Mouse (Mus musculus): ENCODE measurements at regions not wholly inside any gene's neighbourhood (a gene's known extent, or its start where the extent isn't known, plus 50 kb on each side); places are given as distances from the start of the nearest gene placed in this dataset.

- no peak overlapping the region for H3K27ac ChIP-seq
- WGBS: 67% methylated on average over 2 of the region's 2 CpGs
- no peak overlapping the region for H3K4me3 ChIP-seq (replicated peaks)
- no peaks in the 10 kb centered on the region for H3K9me3 ChIP-seq
- no peaks in the 10 kb centered on the region for H3K36me3 ChIP-seq
- H3K9ac ChIP-seq (replicated peaks): no peak overlapping the region
- no peaks in the 10 kb centered on the region for H3K27me3 ChIP-seq
- H3K4me1 ChIP-seq (replicated peaks): no peaks in the 10 kb centered on the region
- no peak for ATAC-seq (ENCODE audit: insufficient number of reproducible peaks, insufficient read depth, low FRiP score, low TSS enrichment, low read depth)
- H3K4me2 ChIP-seq: no peak overlapping the region
Observed at GRCm38 (mm10) chr6:95936504-95936903, 176.4 kb upstream of the Fam19a1 start.

GRCm38 (mm10) chr6:95939052-95939451 is 173.9 kb upstream of the Fam19a1 start:
- H3K9me3 ChIP-seq: no peaks in the 10 kb centered on the region
- ATAC-seq (ENCODE audit: insufficient number of reproducible peaks, insufficient read depth, low FRiP score, low TSS enrichment, low read depth): no peak
- no peak overlapping the region for H3K4me3 ChIP-seq (replicated peaks)
- H3K9ac ChIP-seq (replicated peaks): no peak overlapping the region
- H3K36me3 ChIP-seq: no peaks in the 10 kb centered on the region
- no peak overlapping the region for H3K27ac ChIP-seq
- no peaks in the 10 kb centered on the region for H3K4me1 ChIP-seq (replicated peaks)
- WGBS: 77% methylated on average over 4 of the region's 4 CpGs
- H3K27me3 ChIP-seq: no peaks in the 10 kb centered on the region
- no peak overlapping the region for H3K4me2 ChIP-seq

GRCm38 (mm10) chr6:95960745-95961144 is 152.2 kb upstream of the Fam19a1 start:
- no peaks in the 10 kb centered on the region for H3K36me3 ChIP-seq
- H3K27ac ChIP-seq: no peak overlapping the region
- H3K4me2 ChIP-seq: no peak overlapping the region
- H3K9ac ChIP-seq (replicated peaks): no peak overlapping the region
- H3K4me3 ChIP-seq (replicated peaks): no peak overlapping the region
- 76% methylated on average over 1 of the region's 1 CpGs for WGBS
- H3K27me3 ChIP-seq: no peaks in the 10 kb centered on the region
- no peak for ATAC-seq (ENCODE audit: insufficient number of reproducible peaks, insufficient read depth, low FRiP score, low TSS enrichment, low read depth)
- no peaks in the 10 kb centered on the region for H3K9me3 ChIP-seq
- no peaks in the 10 kb centered on the region for H3K4me1 ChIP-seq (replicated peaks)

GRCm38 (mm10) chr6:95966231-95966630 is 146.7 kb upstream of the Fam19a1 start:
- no peak overlapping the region for H3K4me3 ChIP-seq (replicated peaks)
- no peak overlapping the region for H3K4me2 ChIP-seq
- no peak for ATAC-seq (ENCODE audit: insufficient number of reproducible peaks, insufficient read depth, low FRiP score, low TSS enrichment, low read depth)
- WGBS: 69% methylated on average over 2 of the region's 2 CpGs
- no peaks in the 10 kb centered on the region for H3K9me3 ChIP-seq
- no peak overlapping the region for H3K9ac ChIP-seq (replicated peaks)
- no peaks in the 10 kb centered on the region for H3K4me1 ChIP-seq (replicated peaks)
- no peak overlapping the region for H3K27ac ChIP-seq
- H3K27me3 ChIP-seq: no peaks in the 10 kb centered on the region
- no peaks in the 10 kb centered on the region for H3K36me3 ChIP-seq

- ATAC-seq (ENCODE audit: insufficient number of reproducible peaks, insufficient read depth, low FRiP score, low TSS enrichment, low read depth): no peak
- Histone ChIP-seq H3K36me3 (no peaks in the 10 kb centered on the region), H3K4me3 (replicated peaks) (no peak overlapping the region), H3K4me1 (replicated peaks) (no peaks in the 10 kb centered on the region), H3K9me3 (no peaks in the 10 kb centered on the region), H3K4me2 (no peak overlapping the region), H3K9ac (replicated peaks) (no peak overlapping the region), H3K27me3 (no peaks in the 10 kb centered on the region), H3K27ac (no peak overlapping the region)
- WGBS: 80% methylated on average over 2 of the region's 2 CpGs
Observed at GRCm38 (mm10) chr6:95975994-95976393, 137.0 kb upstream of the Fam19a1 start.

- Histone ChIP-seq H3K4me1 (replicated peaks) (no peaks in the 10 kb centered on the region), H3K27me3 (no peaks in the 10 kb centered on the region), H3K9ac (replicated peaks) (no peak overlapping the region), H3K4me2 (no peak overlapping the region), H3K27ac (no peak overlapping the region), H3K4me3 (replicated peaks) (no peak overlapping the region), H3K9me3 (no peaks in the 10 kb centered on the region), H3K36me3 (no peaks in the 10 kb centered on the region)
- 89% methylated on average over 2 of the region's 2 CpGs for WGBS
- ATAC-seq (ENCODE audit: insufficient number of reproducible peaks, insufficient read depth, low FRiP score, low TSS enrichment, low read depth): no peak
Observed at GRCm38 (mm10) chr6:95997037-95997436, 115.9 kb upstream of the Fam19a1 start.

GRCm38 (mm10) chr6:95997741-95998140 is 115.2 kb upstream of the Fam19a1 start:
- H3K9ac ChIP-seq (replicated peaks): no peak overlapping the region
- H3K4me3 ChIP-seq (replicated peaks): no peak overlapping the region
- no peaks in the 10 kb centered on the region for H3K36me3 ChIP-seq
- H3K4me2 ChIP-seq: no peak overlapping the region
- no peaks in the 10 kb centered on the region for H3K4me1 ChIP-seq (replicated peaks)
- H3K27ac ChIP-seq: no peak overlapping the region
- ATAC-seq (ENCODE audit: insufficient number of reproducible peaks, insufficient read depth, low FRiP score, low TSS enrichment, low read depth): no peak
- WGBS: 50% methylated on average over 3 of the region's 3 CpGs
- H3K27me3 ChIP-seq: no peaks in the 10 kb centered on the region
- no peaks in the 10 kb centered on the region for H3K9me3 ChIP-seq

GRCm38 (mm10) chr6:95999441-95999840 is 113.5 kb upstream of the Fam19a1 start:
- Histone ChIP-seq H3K27ac (no peak overlapping the region), H3K4me1 (replicated peaks) (no peaks in the 10 kb centered on the region), H3K4me2 (no peak overlapping the region), H3K36me3 (no peaks in the 10 kb centered on the region), H3K9ac (replicated peaks) (no peak overlapping the region), H3K4me3 (replicated peaks) (no peak overlapping the region), H3K27me3 (no peaks in the 10 kb centered on the region), H3K9me3 (no peaks in the 10 kb centered on the region)
- 87% methylated on average over 5 of the region's 5 CpGs for WGBS
- ATAC-seq (ENCODE audit: insufficient number of reproducible peaks, insufficient read depth, low FRiP score, low TSS enrichment, low read depth): no peak

- H3K4me1 ChIP-seq (replicated peaks): no peaks in the 10 kb centered on the region
Observed at GRCm38 (mm10) chr6:96000011-96000476, 112.9 kb upstream of the Fam19a1 start.

GRCm38 (mm10) chr6:96011299-96011698 is 101.7 kb upstream of the Fam19a1 start:
- no peaks in the 10 kb centered on the region for H3K4me1 ChIP-seq (replicated peaks)
- WGBS: 88% methylated on average over 5 of the region's 5 CpGs
- ATAC-seq (ENCODE audit: insufficient number of reproducible peaks, insufficient read depth, low FRiP score, low TSS enrichment, low read depth): no peak

More at GRCm38 (mm10) chr6:96000011-96000476, 112.9 kb upstream of the Fam19a1 start:
- no peaks in the 10 kb centered on the region for H3K27me3 ChIP-seq
- H3K4me3 ChIP-seq (replicated peaks): no peak overlapping the region
- H3K9me3 ChIP-seq: no peaks in the 10 kb centered on the region
- no peak overlapping the region for H3K9ac ChIP-seq (replicated peaks)
- 65% methylated on average over 10 of the region's 10 CpGs for WGBS
- no peak for ATAC-seq (ENCODE audit: insufficient number of reproducible peaks, insufficient read depth, low FRiP score, low TSS enrichment, low read depth)
- H3K36me3 ChIP-seq: no peaks in the 10 kb centered on the region
- no peak overlapping the region for H3K27ac ChIP-seq
- no peak overlapping the region for H3K4me2 ChIP-seq

GRCm38 (mm10) chr6:96028022-96028704 is 84.8 kb upstream of the Fam19a1 start:
- Histone ChIP-seq H3K27me3 (no peaks in the 10 kb centered on the region), H3K4me3 (replicated peaks) (no peak overlapping the region), H3K9me3 (no peaks in the 10 kb centered on the region), H3K9ac (replicated peaks) (no peak overlapping the region), H3K4me2 (no peak overlapping the region), H3K36me3 (no peaks in the 10 kb centered on the region), H3K27ac (no peak overlapping the region), H3K4me1 (replicated peaks) (0 out of 2 replicates have a peak, but pooled peaks cover 3% of the 10 kb centered on the region)
- ATAC-seq (ENCODE audit: insufficient number of reproducible peaks, insufficient read depth, low FRiP score, low TSS enrichment, low read depth): no peak
- 31% methylated on average over 7 of the region's 7 CpGs for WGBS

More at GRCm38 (mm10) chr6:96011299-96011698, 101.7 kb upstream of the Fam19a1 start:
- no peaks in the 10 kb centered on the region for H3K27me3 ChIP-seq
- no peaks in the 10 kb centered on the region for H3K36me3 ChIP-seq
- no peak overlapping the region for H3K4me3 ChIP-seq (replicated peaks)
- no peak overlapping the region for H3K27ac ChIP-seq
- no peak overlapping the region for H3K9ac ChIP-seq (replicated peaks)
- H3K9me3 ChIP-seq: no peaks in the 10 kb centered on the region
- H3K4me2 ChIP-seq: no peak overlapping the region

- Histone ChIP-seq H3K9ac (replicated peaks) (no peak overlapping the region), H3K27ac (no peak overlapping the region), H3K27me3 (no peaks in the 10 kb centered on the region), H3K4me3 (replicated peaks) (no peak overlapping the region), H3K9me3 (no peaks in the 10 kb centered on the region), H3K4me2 (no peak overlapping the region), H3K4me1 (replicated peaks) (no peaks in the 10 kb centered on the region), H3K36me3 (no peaks in the 10 kb centered on the region)
- WGBS: 18% methylated on average over 4 of the region's 4 CpGs
- no peak for ATAC-seq (ENCODE audit: insufficient number of reproducible peaks, insufficient read depth, low FRiP score, low TSS enrichment, low read depth)
Observed at GRCm38 (mm10) chr6:96043711-96044110, 69.2 kb upstream of the Fam19a1 start.
